Mouse (Mus musculus): ENCODE results near the gene Lcor.
A peak's percentile ranks its signal among the peaks of the same experiment; 100 is the strongest.

Gene Lcor

GRCm38 (mm10) chr19:41476530-41477249 lies 5.7 kb upstream of the Lcor start:
- ATAC-seq (ENCODE audit: low TSS enrichment): peak; percentile 88; the same call in 1 of the 2 replicates

- no peak for ATAC-seq (ENCODE audit: low TSS enrichment)
Observed at GRCm38 (mm10) chr19:41481030-41481886, 1.2 kb upstream of the Lcor start.

GRCm38 (mm10) chr19:41481887-41482189 lies 599 bp upstream of the Lcor start:
- ATAC-seq (ENCODE audit: low TSS enrichment): no peak

- ATAC-seq (ENCODE audit: low TSS enrichment): peak; percentile 60
Observed at GRCm38 (mm10) chr19:41482909-41483444, 540 bp downstream of the Lcor start.

GRCm38 (mm10) chr19:41483445-41484040 lies 1.1 kb downstream of the Lcor start:
- 0 out of 2 replicates have a peak, but pooled peaks have one; percentile 2 for ATAC-seq (ENCODE audit: low TSS enrichment)

GRCm38 (mm10) chr19:41484361-41484760 lies 1.9 kb downstream of the Lcor start:
- no peak for ATAC-seq (ENCODE audit: low TSS enrichment)

- ATAC-seq (ENCODE audit: low TSS enrichment): no peak
Observed at GRCm38 (mm10) chr19:41495382-41496032, 13.1 kb downstream of the Lcor start.

GRCm38 (mm10) chr19:41496058-41496457 lies 13.6 kb downstream of the Lcor start:
- ATAC-seq (ENCODE audit: low TSS enrichment): no peak

- no peak for ATAC-seq (ENCODE audit: low TSS enrichment)
Observed at GRCm38 (mm10) chr19:41507872-41508271, 25.4 kb downstream of the Lcor start.

- ATAC-seq (ENCODE audit: low TSS enrichment): no peak
Observed at GRCm38 (mm10) chr19:41514836-41515235, 32.4 kb downstream of the Lcor start.

GRCm38 (mm10) chr19:41515549-41515948 lies 33.1 kb downstream of the Lcor start:
- no peak for ATAC-seq (ENCODE audit: low TSS enrichment)

- ATAC-seq (ENCODE audit: low TSS enrichment): no peak
Observed at GRCm38 (mm10) chr19:41517006-41517405, 34.6 kb downstream of the Lcor start.

- ATAC-seq (ENCODE audit: low TSS enrichment): no peak
Observed at GRCm38 (mm10) chr19:41519121-41519520, 36.7 kb downstream of the Lcor start.

- ATAC-seq (ENCODE audit: low TSS enrichment): no peak
Observed at GRCm38 (mm10) chr19:41522246-41522645, 39.8 kb downstream of the Lcor start.

- no peak for ATAC-seq (ENCODE audit: low TSS enrichment)
Observed at GRCm38 (mm10) chr19:41523798-41524563, 41.5 kb downstream of the Lcor start.

- no peak for ATAC-seq (ENCODE audit: low TSS enrichment)
Observed at GRCm38 (mm10) chr19:41529169-41529568, 46.7 kb downstream of the Lcor start.

GRCm38 (mm10) chr19:41534021-41534420 lies 51.6 kb downstream of the Lcor start:
- no peak for ATAC-seq (ENCODE audit: low TSS enrichment)

- ATAC-seq (ENCODE audit: low TSS enrichment): no peak
Observed at GRCm38 (mm10) chr19:41556981-41557380, 74.5 kb downstream of the Lcor start.

GRCm38 (mm10) chr19:41557491-41557890 lies 75.1 kb downstream of the Lcor start:
- ATAC-seq (ENCODE audit: low TSS enrichment): no peak

GRCm38 (mm10) chr19:41558891-41559486 lies 76.6 kb downstream of the Lcor start:
- ATAC-seq (ENCODE audit: low TSS enrichment): no peak

GRCm38 (mm10) chr19:41560856-41561255 lies 78.4 kb downstream of the Lcor start:
- ATAC-seq (ENCODE audit: low TSS enrichment): no peak

Data from frontal cortex, adult (tissue).